Mouse (Mus musculus) limb, embryonic 11.5 days (tissue): ENCODE data around the gene Gale. TPM values are rescaled to one million over a fixed set of nuclear protein-coding genes. Genes with fewer than 3 reads are reported as not detected.
A peak's percentile ranks its signal among the peaks of the same experiment; 100 is the strongest.

ENCODE experiments used
- ATAC-seq: fragments of 200-750 bp; cut with Nextera tagmentation; 2 replicates; pipeline ENCODE4 v1.8.0; 2017; ENCODE audit warnings: low read depth; ENCODE audit not compliant: insufficient number of reproducible peaks, low FRiP score, low TSS enrichment
- DNase-seq: peaks from one replicate; pipeline ENCODE4 v3.0.0-alpha.2; 2015; ENCODE audit warnings: low spot score
- H3K27ac ChIP-seq: fragments of 300-500 bp; sonication (generic); replicated peaks from 2 replicates; pipeline ENCODE4 v1.5.1; 2014; ENCODE audit warnings: low read depth, mild to moderate bottlenecking, low read length
- H3K27me3 ChIP-seq: fragments of 300-500 bp; sonication (generic); 2 replicates; pipeline ENCODE4 v1.6.1; 2014; ENCODE audit warnings: mild to moderate bottlenecking, low read length, mixed read lengths; ENCODE audit not compliant: control insufficient read depth, insufficient read depth
- H3K36me3 ChIP-seq: fragments of 300-500 bp; sonication (generic); 2 replicates; pipeline ENCODE4 v1.6.1; 2014; ENCODE audit warnings: mild to moderate bottlenecking, low read length, moderate library complexity, mixed read lengths; ENCODE audit not compliant: control insufficient read depth, insufficient read depth
- H3K4me1 ChIP-seq: fragments of 300-500 bp; sonication (generic); 2 replicates; pipeline ENCODE4 v1.6.1; 2014; ENCODE audit warnings: low read length, mixed read lengths; ENCODE audit not compliant: control insufficient read depth, insufficient read depth
- H3K4me2 ChIP-seq: fragments of 300-500 bp; sonication (generic); 2 replicates; pipeline ENCODE4 v1.6.1; 2014; ENCODE audit warnings: low read depth, mild to moderate bottlenecking, moderate library complexity; ENCODE audit not compliant: severe bottlenecking
- H3K4me3 ChIP-seq: fragments of 300-500 bp; sonication (generic); 2 replicates; pipeline ENCODE4 v1.5.1; 2014; ENCODE audit warnings: low read depth, low read length
- H3K9ac ChIP-seq: fragments of 300-500 bp; sonication (generic); 2 replicates; pipeline ENCODE4 v1.6.1; 2014; ENCODE audit warnings: mild to moderate bottlenecking, low read length
- H3K9me3 ChIP-seq: fragments of 300-500 bp; sonication (generic); 2 replicates; pipeline ENCODE4 v1.6.1; 2016; ENCODE audit warnings: low read length; ENCODE audit not compliant: control insufficient read depth
- WGBS: fragments of 180-500 bp; shearing (Covaris S2); extraction: QIAGEN DNeasy Blood & Tissue Kit; methylation state at CpG from one replicate; pipeline ENCODE4 v1.1.7; 2014; 5-methylcytosine and 5-hydroxymethylcytosine counted together
- polyA plus RNA-seq: library from polyadenylated mRNA; unstranded; fragments of >200 nt; fragmentation: Nextera tagmentation; extraction: Ambion mirVana; gene quantifications from 2 replicates; pipeline ENCODE4 v1.2.1, GENCODE M21; 2014

The Gale gene
- polyA plus RNA-seq, 1 experiment from 2014 or later: 28.8 TPM

- Histone ChIP-seq H3K9me3 (no peaks in the 10 kb centered on the region), H3K4me3 (peak overlapping the region; percentile 83), H3K9ac (peak overlapping the region; percentile 69), H3K27ac (no peak overlapping the region), H3K4me2 (peak overlapping the region; percentile 78), H3K4me1 (no peaks in the 10 kb centered on the region), H3K36me3 (peaks cover 4% of the 10 kb centered on the region), H3K27me3 (no peaks in the 10 kb centered on the region)
- ATAC-seq: no peak; the same call in 1 of the 2 replicates
- DNase-seq: no peak
- 2% methylated on average over 28 of the region's 28 CpGs for WGBS
These were observed 16.7 kb upstream of the Gale start for GRCm38 (mm10) chr4:135946659-135947301.

DNA sequence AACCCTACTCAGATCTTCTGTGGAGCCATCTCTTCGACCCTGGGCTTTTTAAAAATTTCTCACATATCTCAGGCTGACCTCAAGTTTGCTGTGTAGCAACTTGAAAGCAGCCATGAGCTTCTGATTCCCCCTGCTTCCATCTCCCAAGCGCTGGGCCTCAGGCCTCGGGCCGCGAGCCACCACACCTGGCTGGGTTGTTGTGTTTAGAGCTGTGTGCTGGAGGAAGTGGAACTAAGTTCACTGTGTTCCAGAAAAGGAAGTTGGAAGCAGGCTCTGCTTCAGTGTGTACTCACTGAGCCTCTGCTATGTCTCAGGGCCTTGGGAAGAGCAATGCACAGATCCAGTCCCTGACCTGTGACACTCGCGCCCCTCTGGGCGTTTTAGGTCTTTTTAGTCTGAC is 15.4 kb upstream of the Gale start:
- DNase-seq (no peak), ATAC-seq (no peak)
- Histone ChIP-seq H3K4me1 (no peaks in the 10 kb centered on the region), H3K36me3 (peaks cover 10% of the 10 kb centered on the region), H3K9ac (no peak overlapping the region), H3K27me3 (no peaks in the 10 kb centered on the region), H3K27ac (no peak overlapping the region), H3K9me3 (no peaks in the 10 kb centered on the region), H3K4me2 (no peak overlapping the region), H3K4me3 (no peak overlapping the region)
- WGBS: 95% methylated on average over 8 of the region's 8 CpGs

GRCm38 (mm10) chr4:135949475-135949874 is 14.1 kb upstream of the Gale start:
- ATAC-seq (no peak), DNase-seq (no peak)
- no peaks in the 10 kb centered on the region for H3K9me3 ChIP-seq
- WGBS: 94% methylated on average over 10 of the region's 10 CpGs
- peaks cover 10% of the 10 kb centered on the region for H3K36me3 ChIP-seq
- no peak overlapping the region for H3K9ac ChIP-seq
- no peaks in the 10 kb centered on the region for H3K27me3 ChIP-seq
- H3K27ac ChIP-seq: no peak overlapping the region
- H3K4me2 ChIP-seq: no peak overlapping the region
- no peaks in the 10 kb centered on the region for H3K4me1 ChIP-seq
- no peak overlapping the region for H3K4me3 ChIP-seq

DNA sequence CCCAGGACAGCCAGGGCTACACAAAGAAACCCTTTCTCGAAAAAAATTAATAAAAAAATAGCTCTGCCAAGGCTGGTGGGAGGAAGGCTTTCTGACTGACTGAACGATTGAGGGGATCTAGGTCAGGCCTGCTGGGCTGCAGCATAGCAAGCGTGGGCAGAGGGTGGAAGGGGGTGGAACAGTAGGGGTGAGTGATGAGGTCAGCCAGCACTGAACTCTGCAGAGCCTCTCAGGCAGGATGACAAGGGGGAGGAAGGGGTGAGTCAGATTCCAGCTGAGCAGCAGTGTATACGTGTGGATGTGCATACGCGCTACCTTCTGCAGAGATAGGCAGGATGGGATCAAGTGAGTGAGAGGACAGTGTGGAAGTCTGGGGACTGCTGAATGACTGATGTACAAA is 13.6 kb upstream of the Gale start:
- Histone ChIP-seq H3K27me3 (no peaks in the 10 kb centered on the region), H3K36me3 (peaks cover 13% of the 10 kb centered on the region), H3K27ac (no peak overlapping the region), H3K9me3 (no peaks in the 10 kb centered on the region), H3K4me2 (no peak overlapping the region), H3K4me1 (no peaks in the 10 kb centered on the region), H3K4me3 (no peak overlapping the region), H3K9ac (no peak overlapping the region)
- WGBS: 73% methylated on average over 6 of the region's 6 CpGs
- no peak for ATAC-seq
- no peak for DNase-seq

DNA sequence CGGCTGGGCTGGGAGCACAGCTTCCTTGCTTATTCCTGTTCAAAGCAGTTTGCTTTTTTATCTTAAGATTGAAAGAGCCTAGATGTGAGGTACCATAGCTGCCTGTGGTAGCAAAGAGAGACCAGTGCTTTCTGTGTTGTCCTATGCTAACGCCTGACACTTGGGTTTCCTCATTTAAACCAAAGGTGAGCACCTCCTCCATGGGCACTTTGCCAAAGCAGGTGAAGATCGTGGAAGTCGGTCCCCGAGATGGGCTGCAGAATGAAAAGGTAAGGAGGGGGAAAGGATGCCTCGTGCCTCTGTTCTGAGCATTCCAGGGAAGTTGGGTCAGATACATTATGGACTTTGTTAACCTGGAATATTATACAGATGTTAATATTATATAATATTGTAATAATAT is 13.2 kb upstream of the Gale start:
- Histone ChIP-seq H3K4me2 (no peak overlapping the region), H3K27ac (no peak overlapping the region), H3K27me3 (no peaks in the 10 kb centered on the region), H3K9ac (no peak overlapping the region), H3K9me3 (no peaks in the 10 kb centered on the region), H3K36me3 (peaks cover 13% of the 10 kb centered on the region), H3K4me3 (no peak overlapping the region), H3K4me1 (no peaks in the 10 kb centered on the region)
- WGBS: 85% methylated on average over 6 of the region's 6 CpGs
- DNase-seq: no peak
- no peak for ATAC-seq

- no peaks in the 10 kb centered on the region for H3K4me1 ChIP-seq
- no peaks in the 10 kb centered on the region for H3K27me3 ChIP-seq
- H3K9ac ChIP-seq: no peak overlapping the region
- H3K36me3 ChIP-seq: peaks cover 13% of the 10 kb centered on the region
- 91% methylated on average over 3 of the region's 3 CpGs for WGBS
- no peak overlapping the region for H3K4me3 ChIP-seq
- no peak overlapping the region for H3K27ac ChIP-seq
- no peak overlapping the region for H3K4me2 ChIP-seq
- ATAC-seq: no peak
- no peak for DNase-seq
- no peaks in the 10 kb centered on the region for H3K9me3 ChIP-seq
These were observed 12.0 kb upstream of the Gale start for GRCm38 (mm10) chr4:135951505-135951904.

DNA sequence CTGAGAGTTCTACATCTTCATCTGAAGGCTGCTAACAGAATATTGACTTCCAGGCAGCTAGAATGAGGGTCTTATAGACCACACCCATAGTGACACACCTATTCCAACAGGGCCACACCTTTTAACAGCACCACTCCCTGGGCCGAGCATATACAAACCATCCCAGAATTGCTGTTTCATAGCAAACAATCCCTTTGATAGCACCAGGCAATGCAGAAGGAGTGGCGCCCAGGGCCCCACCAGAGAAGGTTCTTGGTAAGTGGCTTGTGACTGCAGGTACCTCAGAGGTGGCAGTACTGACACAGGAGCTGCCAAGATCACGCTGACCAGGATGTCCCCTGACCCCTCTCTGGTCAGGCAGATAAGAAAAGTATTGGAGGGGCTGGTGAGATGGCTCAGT is 10.3 kb upstream of the Gale start:
- Histone ChIP-seq H3K36me3 (peaks cover 13% of the 10 kb centered on the region), H3K9me3 (no peaks in the 10 kb centered on the region), H3K4me3 (no peak overlapping the region), H3K4me2 (no peak overlapping the region), H3K27ac (no peak overlapping the region), H3K9ac (no peak overlapping the region), H3K27me3 (no peaks in the 10 kb centered on the region), H3K4me1 (no peaks in the 10 kb centered on the region)
- ATAC-seq: no peak
- 87% methylated on average over 3 of the region's 3 CpGs for WGBS
- no peak for DNase-seq

GRCm38 (mm10) chr4:135954241-135954640 is 9.3 kb upstream of the Gale start:
- no peak overlapping the region for H3K27ac ChIP-seq
- H3K36me3 ChIP-seq: peaks cover 13% of the 10 kb centered on the region
- no peaks in the 10 kb centered on the region for H3K27me3 ChIP-seq
- 17% methylated on average over 2 of the region's 2 CpGs for WGBS
- no peak for ATAC-seq
- no peaks in the 10 kb centered on the region for H3K9me3 ChIP-seq
- no peak overlapping the region for H3K4me3 ChIP-seq
- no peak overlapping the region for H3K4me2 ChIP-seq
- H3K9ac ChIP-seq: no peak overlapping the region
- DNase-seq: peak; percentile 88
- H3K4me1 ChIP-seq: no peaks in the 10 kb centered on the region

DNA sequence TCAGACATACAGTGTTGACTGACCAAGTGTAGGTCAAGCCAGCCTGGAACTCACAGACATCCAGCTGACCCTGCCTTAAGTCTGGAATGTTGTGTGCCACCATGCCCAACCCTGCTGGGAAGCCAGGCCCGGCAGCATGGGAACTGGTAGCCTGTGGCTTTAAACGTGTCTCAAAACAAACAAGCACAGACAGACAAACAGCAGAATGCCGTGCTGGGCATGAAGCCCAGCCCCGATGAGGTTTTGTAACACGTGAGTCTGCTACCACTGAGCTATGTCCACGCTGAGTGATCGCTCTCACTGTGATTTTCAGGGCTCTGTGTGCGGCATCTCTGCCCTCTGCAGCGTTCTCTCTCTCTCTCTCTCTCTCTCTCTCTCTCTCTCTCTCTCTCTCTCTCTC is 7.6 kb upstream of the Gale start:
- H3K4me3 ChIP-seq: no peak overlapping the region
- peaks cover 13% of the 10 kb centered on the region for H3K36me3 ChIP-seq
- no peaks in the 10 kb centered on the region for H3K27me3 ChIP-seq
- no peak overlapping the region for H3K4me2 ChIP-seq
- H3K9me3 ChIP-seq: no peaks in the 10 kb centered on the region
- WGBS: 87% methylated on average over 9 of the region's 9 CpGs
- H3K27ac ChIP-seq: no peak overlapping the region
- H3K9ac ChIP-seq: no peak overlapping the region
- ATAC-seq (no peak), DNase-seq (no peak)
- no peaks in the 10 kb centered on the region for H3K4me1 ChIP-seq
